Mouse (Mus musculus): Measurements from ENCODE around the gene Erg. TPM values are rescaled to one million over a fixed set of nuclear protein-coding genes. Genes with fewer than 3 reads are reported as not detected.
A peak's percentile ranks its signal among the peaks of the same experiment; 100 is the strongest.

Erg gene
- total RNA-seq (2022): 1 to 10 TPM; 3.6 to 5.1 (median 4.4) TPM

DNA sequence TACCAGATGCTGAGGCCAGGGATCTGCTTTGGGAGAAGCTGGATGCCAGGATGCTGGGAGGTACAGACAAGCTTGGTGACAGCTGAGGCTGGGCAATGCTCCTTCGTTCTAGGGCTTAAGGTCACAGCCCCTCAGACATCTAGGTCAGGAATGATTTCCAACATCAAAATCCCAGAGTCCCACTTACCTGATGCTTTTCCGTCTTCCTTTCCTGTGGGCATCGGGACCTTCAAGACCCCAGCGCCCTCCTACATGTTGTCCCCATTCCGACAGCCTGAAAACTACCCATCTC, at the start of gene Erg:
Erg (minus strand) TSS at position 283 of the 292 bp plus-strand sequence.
- no peak for DNase-seq (ENCODE audit: low spot score in 2 of 2)

- no peak for DNase-seq (ENCODE audit: low spot score in 2 of 2)
Measured at GRCm38 (mm10) chr16:95631816-95632215, 45.4 kb upstream of the Erg start.

DNA sequence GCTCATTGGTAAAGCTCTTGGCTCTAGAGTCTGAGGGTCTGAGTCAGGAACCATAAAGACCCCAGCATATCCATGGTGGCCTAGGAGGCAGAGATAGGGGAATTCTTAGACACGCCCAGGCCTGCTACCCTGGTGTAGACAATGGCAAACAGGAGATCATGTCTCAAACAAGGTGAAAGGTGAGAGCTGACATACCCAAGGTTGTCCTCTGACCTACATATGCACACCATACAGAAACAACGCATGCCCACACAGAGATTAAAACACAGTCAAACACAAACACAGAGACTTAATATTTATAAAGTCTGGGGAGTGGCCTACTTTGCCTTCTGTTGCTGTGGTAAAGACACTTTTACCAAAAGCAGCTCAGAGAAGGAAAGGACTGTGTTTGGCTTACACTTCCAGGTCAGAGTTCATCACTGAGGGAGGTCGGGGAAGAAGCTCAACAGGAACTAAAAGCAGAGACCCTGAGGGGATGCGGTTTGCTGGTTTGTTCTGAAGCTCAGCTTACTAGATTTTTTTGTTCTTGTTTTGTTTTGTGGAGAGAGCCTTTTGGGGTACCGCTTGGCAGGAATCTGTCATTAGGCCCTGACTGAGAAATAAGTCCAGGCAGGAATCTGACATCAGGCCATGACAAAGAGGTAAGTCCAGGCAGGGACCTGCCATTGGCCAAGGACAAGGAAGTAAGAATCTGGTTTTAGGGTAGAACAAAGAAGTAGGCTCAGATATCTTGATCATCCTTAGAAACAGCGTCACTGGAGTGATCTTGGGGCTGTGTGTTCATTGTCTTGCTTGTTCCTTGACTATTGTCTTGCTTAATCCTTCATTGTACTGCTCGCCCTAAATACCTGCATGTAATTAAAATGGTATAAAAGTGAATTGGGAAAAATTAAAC, 37.7 kb upstream of the Erg start:
- DNase-seq (ENCODE audit: low spot score in 2 of 2): no peak

- no peak for DNase-seq (ENCODE audit: low spot score in 2 of 2)
Measured at GRCm38 (mm10) chr16:95623056-95623455, 36.7 kb upstream of the Erg start.

GRCm38 (mm10) chr16:95619859-95620325, 33.5 kb upstream of the Erg start:
- DNase-seq (ENCODE audit: low spot score in 2 of 2): no peak

DNA sequence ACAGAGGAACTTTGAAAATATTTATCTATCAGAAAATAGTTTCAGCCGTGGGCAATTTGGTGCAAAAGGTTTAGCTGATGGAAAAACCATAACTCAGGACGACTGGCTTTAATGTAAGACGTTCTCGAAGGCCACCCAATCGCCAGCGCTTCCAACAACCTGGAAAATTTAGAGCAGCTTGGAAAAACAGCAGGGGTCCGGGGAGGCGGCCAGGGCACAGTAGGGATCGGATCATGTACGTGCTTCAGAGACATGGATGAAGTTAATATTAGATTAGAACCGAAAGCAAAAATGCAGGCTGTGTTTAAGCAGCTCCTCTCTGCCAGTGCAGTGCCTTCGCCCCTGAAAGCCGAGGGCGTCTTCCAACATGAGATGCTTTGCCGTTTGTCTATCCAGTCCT, 31.8 kb upstream of the Erg start:
- no peak for DNase-seq (ENCODE audit: low spot score in 2 of 2)

DNA sequence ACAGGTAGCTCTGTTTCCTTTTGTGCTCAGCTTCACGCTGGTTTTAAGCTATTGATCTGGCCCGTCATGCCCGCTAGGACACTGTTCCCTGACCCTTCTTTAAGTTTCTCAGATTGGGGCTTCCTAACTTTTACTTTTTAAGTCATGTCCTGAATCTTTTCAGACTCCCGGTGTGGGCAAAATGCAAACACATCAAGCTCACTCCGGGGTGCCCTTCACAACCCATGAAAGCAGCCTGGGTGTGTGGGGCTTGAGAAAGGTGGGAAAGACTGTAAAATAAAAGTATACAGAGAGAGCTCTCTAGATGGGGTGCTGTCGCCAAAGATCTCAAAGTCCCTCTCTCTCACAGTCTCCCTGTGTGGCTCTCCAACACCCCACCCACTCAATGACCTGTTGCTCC, 31.3 kb upstream of the Erg start:
- DNase-seq (ENCODE audit: low spot score in 2 of 2): no peak

GRCm38 (mm10) chr16:95615579-95615978, 29.2 kb upstream of the Erg start:
- peak in 1 of 2 experiments; percentile 4 for DNase-seq (ENCODE audit: low spot score in 2 of 2)

GRCm38 (mm10) chr16:95614482-95614881, 28.1 kb upstream of the Erg start:
- no peak for DNase-seq (ENCODE audit: low spot score in 2 of 2)

DNA sequence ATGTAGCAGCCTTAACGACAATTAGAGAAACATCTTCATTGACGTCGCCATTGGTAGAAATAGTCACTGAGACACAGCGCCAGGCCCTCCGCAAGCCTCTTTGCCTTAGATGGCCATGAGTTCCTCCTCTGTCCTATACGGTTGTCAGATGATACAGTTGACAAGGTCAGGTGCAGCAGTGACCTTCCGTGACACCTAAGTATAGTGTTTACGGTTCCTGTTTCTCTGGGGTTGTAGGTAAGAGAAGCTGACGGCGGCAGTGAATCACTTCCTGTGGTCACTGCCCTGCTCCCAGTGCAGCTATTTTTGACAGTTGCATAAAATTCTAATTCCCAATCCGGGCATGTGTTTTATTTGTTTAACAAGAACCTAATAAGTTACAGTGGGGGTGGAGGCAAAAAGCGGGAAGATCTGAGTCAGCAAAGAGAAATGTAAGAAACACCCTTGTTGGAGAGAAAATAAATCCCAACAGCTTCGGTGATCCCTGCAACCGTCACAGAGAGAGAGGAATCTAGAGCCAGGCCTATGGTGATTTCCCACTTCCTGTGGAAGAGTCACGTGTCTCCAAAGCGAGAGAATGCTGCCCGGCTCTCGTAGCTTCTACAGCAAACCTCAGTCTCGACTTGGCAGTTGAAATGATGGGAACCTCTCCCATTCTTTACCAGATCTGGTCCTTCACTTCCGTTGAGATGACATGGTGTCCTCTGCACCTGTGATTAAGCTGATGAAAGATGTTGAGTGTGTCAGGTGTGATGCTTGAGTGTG, 25.8 kb upstream of the Erg start:
- DNase-seq (ENCODE audit: low spot score in 2 of 2): no peak

- DNase-seq (ENCODE audit: low spot score in 2 of 2): no peak
Measured at GRCm38 (mm10) chr16:95608624-95609023, 22.2 kb upstream of the Erg start.

- peak; percentile 29 to 67 for DNase-seq (ENCODE audit: low spot score in 2 of 2)
Measured at GRCm38 (mm10) chr16:95605304-95605703, 18.9 kb upstream of the Erg start.

GRCm38 (mm10) chr16:95602504-95602903, 16.1 kb upstream of the Erg start:
- DNase-seq (ENCODE audit: low spot score in 2 of 2): no peak

- DNase-seq (ENCODE audit: low spot score in 2 of 2): no peak
Measured at GRCm38 (mm10) chr16:95601807-95602206, 15.4 kb upstream of the Erg start.

DNA sequence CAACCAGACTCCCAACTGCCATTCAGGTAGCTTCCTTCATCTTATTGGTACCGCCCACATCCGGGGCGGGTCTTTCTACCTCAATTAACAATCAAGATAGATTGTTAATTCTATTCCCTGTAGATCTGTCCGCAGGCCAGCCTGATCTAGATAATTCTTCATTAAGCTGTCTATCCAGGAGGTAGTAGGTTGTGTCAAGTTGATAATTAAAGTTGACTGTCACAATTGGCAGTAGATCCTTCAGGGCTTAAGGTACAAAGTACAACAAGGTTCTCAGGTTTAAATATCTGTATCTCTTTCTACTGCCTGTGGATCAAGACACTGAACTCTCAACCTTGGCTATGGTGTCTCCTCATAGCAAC, 14.8 kb upstream of the Erg start:
- no peak for DNase-seq (ENCODE audit: low spot score in 2 of 2)

GRCm38 (mm10) chr16:95600572-95601218, 14.3 kb upstream of the Erg start:
- no peak for DNase-seq (ENCODE audit: low spot score in 2 of 2)

- DNase-seq (ENCODE audit: low spot score in 2 of 2): no peak
Measured at GRCm38 (mm10) chr16:95598930-95599329, 12.5 kb upstream of the Erg start.

- no peak for DNase-seq (ENCODE audit: low spot score in 2 of 2)
Measured at GRCm38 (mm10) chr16:95597578-95597951, 11.2 kb upstream of the Erg start.

GRCm38 (mm10) chr16:95596884-95597577, 10.6 kb upstream of the Erg start:
- no peak for DNase-seq (ENCODE audit: low spot score in 2 of 2)

DNA sequence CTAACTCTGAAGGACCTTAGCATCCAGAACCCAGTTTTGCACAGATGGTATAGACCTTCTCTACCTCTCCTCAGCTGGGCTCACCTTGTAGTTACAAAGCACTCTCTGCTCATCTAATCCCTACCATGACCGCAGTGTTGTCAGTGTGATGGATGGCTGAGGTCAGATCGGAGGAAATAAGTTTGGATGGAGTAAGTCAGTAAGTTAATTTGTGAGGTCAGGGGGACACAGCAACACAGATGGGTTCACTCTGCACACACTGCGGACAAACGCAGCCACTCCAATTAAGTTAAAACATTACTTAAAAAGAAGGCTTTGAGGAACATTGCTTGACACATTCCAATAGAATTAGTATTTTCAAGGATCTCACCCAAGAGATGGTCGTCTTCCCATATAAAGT, 2.5 kb upstream of the Erg start:
- no peak for DNase-seq (ENCODE audit: low spot score in 2 of 2)

DNA sequence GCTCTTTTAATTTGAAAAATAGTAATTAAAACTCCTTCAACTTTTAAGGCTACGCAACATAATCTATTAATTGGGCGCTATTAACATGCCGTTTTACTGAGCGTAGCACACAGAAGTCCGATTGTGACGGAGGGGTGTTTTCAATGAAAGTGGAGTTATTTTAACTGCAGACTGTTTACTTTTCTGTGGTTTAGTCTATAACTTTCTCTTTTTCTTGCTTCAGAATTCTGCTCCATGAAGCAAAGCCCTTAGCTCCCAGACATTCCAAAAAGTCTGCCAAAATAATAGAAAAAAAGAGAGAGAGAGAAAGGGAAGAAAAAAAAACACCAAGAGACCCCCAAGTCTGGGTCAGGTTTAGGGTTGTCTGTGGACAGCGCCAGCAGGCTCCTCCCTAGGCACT, 333 bp upstream of the Erg start:
- no peak for DNase-seq (ENCODE audit: low spot score in 2 of 2)
